Mouse (Mus musculus) limb, embryonic 12.5 days (tissue): ENCODE results near the gene Etv6. TPM values are rescaled to one million over a fixed set of nuclear protein-coding genes. Genes with fewer than 3 reads are reported as not detected.

Experiments
- ATAC-seq: fragments of 200-750 bp; cut with Nextera tagmentation; 2 replicates; pipeline ENCODE4 v1.8.0; 2017; ENCODE audit warnings: low read depth, moderate TSS enrichment; ENCODE audit not compliant: insufficient number of reproducible peaks, insufficient read depth, low FRiP score, low TSS enrichment
- H3K27ac ChIP-seq: fragments of 300-500 bp; sonication (generic); 2 replicates; pipeline ENCODE4 v1.5.1; 2016; ENCODE audit warnings: mild to moderate bottlenecking, moderate library complexity
- H3K27me3 ChIP-seq: fragments of 300-500 bp; sonication (generic); 2 replicates; pipeline ENCODE4 v1.6.1; 2016; ENCODE audit warnings: mild to moderate bottlenecking, moderate library complexity
- H3K36me3 ChIP-seq: fragments of 300-500 bp; sonication (generic); 2 replicates; pipeline ENCODE4 v1.6.1; 2016; ENCODE audit warnings: mild to moderate bottlenecking, moderate library complexity
- H3K4me1 ChIP-seq: fragments of 300-500 bp; sonication (generic); replicated peaks from 2 replicates; pipeline ENCODE4 v1.6.1; 2016
- H3K4me2 ChIP-seq: fragments of 300-500 bp; sonication (generic); 2 replicates; pipeline ENCODE4 v1.6.1; 2016; ENCODE audit warnings: mild to moderate bottlenecking, moderate library complexity
- H3K4me3 ChIP-seq: fragments of 300-500 bp; sonication (generic); replicated peaks from 2 replicates; pipeline ENCODE4 v1.5.1; 2016; ENCODE audit warnings: mild to moderate bottlenecking
- H3K9ac ChIP-seq: fragments of 300-500 bp; sonication (generic); replicated peaks from 2 replicates; pipeline ENCODE4 v1.6.1; 2016; ENCODE audit warnings: mild to moderate bottlenecking, moderate library complexity
- H3K9me3 ChIP-seq: fragments of 300-500 bp; sonication (generic); 2 replicates; pipeline ENCODE4 v1.6.1; 2016; ENCODE audit warnings: mild to moderate bottlenecking, moderate library complexity
- whole genome bisulfite sequencing: fragments of 180-500 bp; shearing (Covaris S2); methylation state at CpG from one replicate; pipeline ENCODE4 v1.1.7; 2016; 5-methylcytosine and 5-hydroxymethylcytosine counted together
- polyA plus RNA-seq: library from polyadenylated mRNA; unstranded; fragments of >200 nt; fragmentation: Nextera tagmentation; extraction: Ambion mirVana; gene quantifications from 2 replicates; pipeline ENCODE4 v1.2.1, GENCODE M21; 2016

Etv6 gene
- polyA plus RNA-seq, 1 experiment from 2014 or later = 16.3 TPM

- no peak overlapping the region for H3K4me2 ChIP-seq
- no peak overlapping the region for H3K9ac ChIP-seq
- H3K36me3 ChIP-seq = peaks cover 52% of the 10 kb centered on the region
- no peaks in the 10 kb centered on the region for H3K9me3 ChIP-seq
- H3K4me1 ChIP-seq = peaks cover 16% of the 10 kb centered on the region; the same call in 1 of the 2 replicates
- H3K4me3 ChIP-seq = no peak overlapping the region
- WGBS = 83% methylated on average over 8 of the region's 8 CpGs
- ATAC-seq = no peak
- H3K27me3 ChIP-seq = no peaks in the 10 kb centered on the region
- no peak overlapping the region for H3K27ac ChIP-seq
Observed at GRCm38 (mm10) chr6:134252081-134252755, 216.7 kb downstream of the Etv6 start.

DNA sequence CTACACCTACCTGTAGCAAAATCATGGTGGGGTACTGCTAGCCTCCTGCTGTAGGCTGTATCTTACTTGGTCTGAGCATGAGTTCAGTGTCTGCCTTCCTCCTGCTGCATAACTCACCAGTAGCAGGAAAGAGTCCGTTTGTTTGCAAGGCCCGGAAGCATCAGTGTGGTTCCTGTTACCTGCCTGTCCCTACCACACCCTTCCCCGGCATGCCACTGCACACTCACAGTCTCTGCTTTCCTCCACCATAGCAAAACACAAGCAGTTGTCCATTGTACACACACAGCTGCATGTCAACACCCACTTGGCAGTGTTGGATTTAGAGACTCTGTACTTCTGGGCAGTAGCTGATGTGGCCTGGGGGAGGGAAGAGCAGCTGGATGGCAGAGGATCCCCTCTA, 220.9 kb downstream of the Etv6 start:
- Histone ChIP-seq H3K4me3 (no peak overlapping the region), H3K4me2 (no peak overlapping the region), H3K9ac (no peak overlapping the region), H3K9me3 (peaks cover 6% of the 10 kb centered on the region; the same call in 1 of the 2 replicates), H3K4me1 (peaks cover 6% of the 10 kb centered on the region), H3K27me3 (no peaks in the 10 kb centered on the region), H3K36me3 (peaks cover 41% of the 10 kb centered on the region), H3K27ac (0 out of 2 replicates have a peak overlapping the region, but pooled peaks have one; percentile 45)
- ATAC-seq = no peak
- 94% methylated on average over 3 of the region's 3 CpGs for WGBS

DNA sequence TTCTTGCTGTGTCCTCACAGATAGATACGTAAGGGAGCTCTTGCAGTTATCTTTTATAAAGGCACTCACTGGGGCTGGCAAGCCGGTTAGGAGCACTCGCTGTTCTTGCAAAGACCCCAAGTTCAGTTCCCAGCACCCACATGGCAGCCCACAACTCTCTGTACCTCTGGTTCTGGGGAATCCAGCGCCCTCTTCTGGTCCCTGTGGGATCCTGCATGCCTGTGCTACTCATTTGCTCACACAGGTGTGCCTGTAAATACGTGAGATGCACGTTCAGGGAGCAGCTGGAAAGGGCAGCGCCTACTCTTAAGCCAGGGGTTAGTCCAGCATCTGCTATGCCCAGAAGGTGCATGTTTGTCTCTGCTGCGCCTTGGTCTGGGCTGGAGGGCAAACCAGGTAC, 224.4 kb downstream of the Etv6 start:
- Histone ChIP-seq H3K4me1 (peaks cover 13% of the 10 kb centered on the region), H3K4me2 (no peak overlapping the region), H3K4me3 (no peak overlapping the region), H3K27ac (no peak overlapping the region), H3K9me3 (peaks cover 6% of the 10 kb centered on the region; the same call in 1 of the 2 replicates), H3K9ac (no peak overlapping the region), H3K36me3 (peaks cover 60% of the 10 kb centered on the region), H3K27me3 (no peaks in the 10 kb centered on the region)
- ATAC-seq = no peak
- 90% methylated on average over 8 of the region's 8 CpGs for WGBS

GRCm38 (mm10) chr6:134261904-134262303, 226.4 kb downstream of the Etv6 start:
- no peak for ATAC-seq
- H3K36me3 ChIP-seq = peaks cover 76% of the 10 kb centered on the region
- H3K9me3 ChIP-seq = peaks cover 6% of the 10 kb centered on the region; the same call in 1 of the 2 replicates
- no peaks in the 10 kb centered on the region for H3K27me3 ChIP-seq
- H3K4me2 ChIP-seq = no peak overlapping the region
- WGBS = 67% methylated on average over 3 of the region's 3 CpGs
- no peak overlapping the region for H3K4me3 ChIP-seq
- peaks cover 9% of the 10 kb centered on the region for H3K4me1 ChIP-seq
- no peak overlapping the region for H3K27ac ChIP-seq
- H3K9ac ChIP-seq = no peak overlapping the region

GRCm38 (mm10) chr6:134262383-134262782, 226.9 kb downstream of the Etv6 start:
- no peak overlapping the region for H3K4me3 ChIP-seq
- no peak overlapping the region for H3K4me2 ChIP-seq
- WGBS = 92% methylated on average over 4 of the region's 4 CpGs
- no peak overlapping the region; the same call in 1 of the 2 replicates for H3K27ac ChIP-seq
- peaks cover 6% of the 10 kb centered on the region; the same call in 1 of the 2 replicates for H3K9me3 ChIP-seq
- H3K9ac ChIP-seq = no peak overlapping the region
- H3K4me1 ChIP-seq = peaks cover 9% of the 10 kb centered on the region
- H3K36me3 ChIP-seq = peaks cover 81% of the 10 kb centered on the region
- no peaks in the 10 kb centered on the region for H3K27me3 ChIP-seq
- no peak for ATAC-seq

GRCm38 (mm10) chr6:134262911-134263607, 227.6 kb downstream of the Etv6 start:
- Histone ChIP-seq H3K27me3 (no peaks in the 10 kb centered on the region), H3K27ac (no peak overlapping the region), H3K4me3 (no peak overlapping the region), H3K4me1 (peaks cover 9% of the 10 kb centered on the region), H3K4me2 (no peak overlapping the region), H3K36me3 (peaks cover 78% of the 10 kb centered on the region), H3K9ac (no peak overlapping the region), H3K9me3 (peaks cover 6% of the 10 kb centered on the region; the same call in 1 of the 2 replicates)
- peak; percentile 11; the same call in 1 of the 2 replicates for ATAC-seq
- 92% methylated on average over 6 of the region's 6 CpGs for WGBS

DNA sequence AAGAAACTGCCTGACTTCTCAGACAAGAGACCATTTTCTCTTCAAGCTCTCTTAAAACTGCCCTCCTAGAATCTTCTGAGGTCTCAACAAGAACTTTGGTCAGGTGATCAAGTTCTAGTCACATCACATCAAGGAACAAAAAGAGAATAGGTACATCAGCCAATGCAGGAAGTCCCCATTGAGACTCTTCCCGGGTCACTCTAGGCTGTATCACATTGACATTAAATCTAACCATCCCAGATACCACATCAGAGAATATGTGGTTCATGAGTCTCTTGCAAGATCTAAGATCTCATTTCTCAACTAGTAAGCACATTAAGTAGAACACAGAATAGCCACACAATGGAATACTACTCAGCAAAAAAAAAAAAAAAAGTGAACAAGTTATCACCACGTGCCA, 238.4 kb downstream of the Etv6 start:
- Histone ChIP-seq H3K9ac (no peak overlapping the region), H3K4me1 (no peaks in the 10 kb centered on the region), H3K9me3 (no peaks in the 10 kb centered on the region), H3K4me3 (no peak overlapping the region), H3K36me3 (peaks cover 12% of the 10 kb centered on the region), H3K27me3 (no peaks in the 10 kb centered on the region), H3K27ac (no peak overlapping the region), H3K4me2 (no peak overlapping the region)
- ATAC-seq = no peak
- WGBS = 95% methylated on average over 2 of the region's 2 CpGs

- WGBS = 78% methylated on average over 2 of the region's 2 CpGs
Observed at GRCm38 (mm10) chr6:134276954-134277353, 241.5 kb downstream of the Etv6 start.

GRCm38 (mm10) chr6:134282095-134282494, 246.6 kb downstream of the Etv6 start:
- no peak overlapping the region for H3K27ac ChIP-seq
- 78% methylated on average over 3 of the region's 3 CpGs for WGBS
- H3K9me3 ChIP-seq = no peaks in the 10 kb centered on the region
- H3K4me1 ChIP-seq = no peaks in the 10 kb centered on the region
- no peak for ATAC-seq
- no peaks in the 10 kb centered on the region for H3K36me3 ChIP-seq
- no peak overlapping the region for H3K9ac ChIP-seq
- H3K27me3 ChIP-seq = no peaks in the 10 kb centered on the region
- no peak overlapping the region for H3K4me2 ChIP-seq
- no peak overlapping the region for H3K4me3 ChIP-seq

More at GRCm38 (mm10) chr6:134276954-134277353, 241.5 kb downstream of the Etv6 start:
- no peak for ATAC-seq
- no peak overlapping the region for H3K9ac ChIP-seq
- no peaks in the 10 kb centered on the region for H3K36me3 ChIP-seq
- no peaks in the 10 kb centered on the region for H3K9me3 ChIP-seq
- H3K27me3 ChIP-seq = no peaks in the 10 kb centered on the region
- H3K4me1 ChIP-seq = no peaks in the 10 kb centered on the region
- H3K27ac ChIP-seq = no peak overlapping the region
- H3K4me3 ChIP-seq = no peak overlapping the region
- no peak overlapping the region for H3K4me2 ChIP-seq

GRCm38 (mm10) chr6:134291823-134292222, 256.3 kb downstream of the Etv6 start:
- no peaks in the 10 kb centered on the region for H3K9me3 ChIP-seq

GRCm38 (mm10) chr6:134292404-134292803, 256.9 kb downstream of the Etv6 start:
- Histone ChIP-seq H3K27me3 (no peaks in the 10 kb centered on the region), H3K9ac (no peak overlapping the region), H3K9me3 (no peaks in the 10 kb centered on the region), H3K4me1 (no peaks in the 10 kb centered on the region; the same call in 1 of the 2 replicates), H3K36me3 (no peaks in the 10 kb centered on the region), H3K27ac (no peak overlapping the region), H3K4me3 (no peak overlapping the region), H3K4me2 (no peak overlapping the region)
- no peak for ATAC-seq
- 88% methylated on average over 5 of the region's 5 CpGs for WGBS

More at GRCm38 (mm10) chr6:134291823-134292222, 256.3 kb downstream of the Etv6 start:
- no peak for ATAC-seq
- H3K27me3 ChIP-seq = no peaks in the 10 kb centered on the region
- H3K27ac ChIP-seq = no peak overlapping the region
- H3K9ac ChIP-seq = no peak overlapping the region
- no peak overlapping the region for H3K4me2 ChIP-seq
- 77% methylated on average over 3 of the region's 3 CpGs for WGBS
- H3K4me1 ChIP-seq = no peaks in the 10 kb centered on the region; the same call in 1 of the 2 replicates
- H3K36me3 ChIP-seq = no peaks in the 10 kb centered on the region
- H3K4me3 ChIP-seq = no peak overlapping the region
